Mouse (Mus musculus) adrenal gland, adult 18-20 months (tissue): ENCODE data around the gene Mfap5. TPM values are rescaled to one million over a fixed set of nuclear protein-coding genes. Genes with fewer than 3 reads are reported as not detected.
"Not testable (repeated sequence)": the region's sequence is repeated elsewhere in the genome, so short reads cannot be mapped to it uniquely, and the experiment has no call there.

Experiments
- DNase-seq, 2 experiments: peaks; one replicate each; pipeline ENCODE4 v3.0.0; 2021 to 2022; ENCODE audit warnings: low spot score in 2 of 2
- total RNA-seq, 2 experiments: library from RNA; stranded (reverse); gene quantifications; 1 replicate in 1 of 2; 2 replicates in 1 of 2; pipeline ENCODE4 v1.2.3; 2021

Mfap5 gene
- total RNA-seq, 2 experiments from 2014 or later = 8.4 to 33.6 TPM

DNA sequence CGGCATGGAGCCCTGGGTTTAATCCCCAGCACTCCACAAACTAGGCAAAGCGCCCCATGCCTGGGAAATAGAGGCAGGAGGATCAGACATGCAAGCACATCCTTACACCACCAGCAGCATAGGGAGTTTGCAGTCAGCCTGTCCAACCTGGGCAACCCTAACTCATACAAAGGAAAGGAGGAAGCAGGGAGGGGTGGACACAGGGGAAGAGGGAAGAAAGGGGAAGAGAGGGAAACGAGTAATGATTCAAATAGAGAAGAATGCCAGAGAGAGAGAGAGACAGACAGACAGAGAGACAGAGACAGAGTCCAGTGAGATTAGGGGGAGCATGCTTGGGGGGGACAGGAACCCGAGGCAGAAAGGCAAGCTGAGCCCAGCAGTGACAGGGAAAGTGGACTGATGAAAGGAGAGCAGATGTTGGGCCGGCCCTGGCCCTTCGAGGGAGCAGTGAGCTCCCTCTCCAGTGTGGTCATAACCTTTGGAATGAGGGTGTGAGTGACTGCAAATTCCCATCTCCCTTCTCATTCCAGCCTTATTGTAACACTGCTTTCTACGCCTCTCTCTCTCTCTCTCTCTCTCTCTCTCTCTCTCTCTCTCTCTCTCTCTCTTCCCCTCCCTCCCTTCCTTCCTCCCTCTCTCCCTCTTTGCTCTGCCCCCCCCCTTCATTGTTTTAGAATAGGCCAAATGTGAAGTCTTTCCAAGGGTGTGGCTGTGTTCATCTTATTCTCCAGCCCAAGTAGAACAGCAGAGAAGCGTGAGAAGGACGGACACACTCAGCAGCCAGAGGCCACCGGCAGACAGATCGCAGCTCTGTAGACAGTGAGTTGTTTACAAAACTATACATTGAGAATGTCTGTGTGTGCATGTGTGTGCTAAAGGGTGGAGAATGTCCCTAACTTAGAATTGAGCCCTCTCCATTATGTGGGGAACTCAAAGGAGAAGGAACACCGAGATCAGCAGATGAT is 7.6 kb downstream of the Mfap5 start:
- no peak for DNase-seq

GRCm38 (mm10) chr6:122514312-122514711 is 8.7 kb downstream of the Mfap5 start:
- no peak for DNase-seq

DNA sequence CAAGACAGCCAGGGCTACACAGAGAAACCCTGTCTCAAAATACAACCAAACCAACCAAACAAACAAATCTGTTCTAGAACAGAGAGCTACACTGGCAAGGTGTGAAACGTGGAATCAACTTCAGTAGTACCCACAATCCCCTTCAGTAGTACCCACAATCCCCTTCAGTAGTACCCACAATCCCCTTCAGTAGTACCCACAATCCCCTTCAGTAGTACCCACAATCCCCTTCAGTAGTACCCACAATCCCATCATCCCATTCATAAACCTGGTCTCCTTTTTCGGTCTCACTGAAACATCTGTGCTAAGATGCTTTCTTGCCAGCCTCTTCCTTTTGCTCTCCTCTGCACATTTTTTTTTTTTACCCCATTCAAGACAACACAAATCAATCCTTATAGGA is 10.1 kb downstream of the Mfap5 start:
- DNase-seq = not testable (repeated sequence)

DNA sequence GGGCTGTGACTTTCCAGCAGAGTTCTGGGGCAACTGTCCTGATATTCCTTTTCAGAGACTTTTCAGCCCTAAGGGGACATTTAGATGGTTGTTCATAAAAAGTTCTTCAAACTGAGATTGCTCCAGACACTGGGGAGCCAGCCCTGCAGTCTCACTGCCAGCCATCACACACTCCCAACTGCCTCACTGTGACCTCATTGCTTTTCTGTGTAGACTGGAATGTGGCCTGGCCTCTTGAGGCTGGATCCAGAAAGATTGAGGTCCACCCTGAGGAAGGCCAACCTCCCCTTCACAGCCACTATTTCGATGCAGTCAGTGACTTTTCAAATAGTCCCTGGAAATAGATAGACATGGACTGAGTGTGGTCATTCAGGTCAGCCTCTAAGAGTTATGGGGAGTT is 12.0 kb downstream of the Mfap5 start:
- DNase-seq = no peak

GRCm38 (mm10) chr6:122519384-122519783 is 13.7 kb downstream of the Mfap5 start:
- DNase-seq = no peak

DNA sequence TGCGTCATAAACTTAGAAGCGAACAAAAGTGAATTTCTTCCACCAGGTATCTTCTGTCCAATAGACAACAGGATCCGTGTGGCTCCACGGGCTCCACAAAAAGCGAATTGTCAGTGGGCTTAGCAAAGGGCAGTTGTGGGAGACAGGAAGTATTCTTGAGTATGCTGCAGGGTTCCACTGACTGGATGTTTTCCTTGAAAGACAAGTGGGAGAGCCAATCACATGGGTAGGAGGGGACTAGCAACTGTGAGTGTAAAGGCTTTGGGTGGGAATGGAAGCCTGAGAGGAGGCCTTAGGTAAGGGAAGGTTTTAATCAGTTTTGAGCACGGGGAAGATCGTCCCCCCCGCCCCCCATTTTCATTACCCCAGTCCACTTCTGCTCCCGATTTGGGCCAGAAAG is 16.9 kb downstream of the Mfap5 start:
- DNase-seq = no peak

DNA sequence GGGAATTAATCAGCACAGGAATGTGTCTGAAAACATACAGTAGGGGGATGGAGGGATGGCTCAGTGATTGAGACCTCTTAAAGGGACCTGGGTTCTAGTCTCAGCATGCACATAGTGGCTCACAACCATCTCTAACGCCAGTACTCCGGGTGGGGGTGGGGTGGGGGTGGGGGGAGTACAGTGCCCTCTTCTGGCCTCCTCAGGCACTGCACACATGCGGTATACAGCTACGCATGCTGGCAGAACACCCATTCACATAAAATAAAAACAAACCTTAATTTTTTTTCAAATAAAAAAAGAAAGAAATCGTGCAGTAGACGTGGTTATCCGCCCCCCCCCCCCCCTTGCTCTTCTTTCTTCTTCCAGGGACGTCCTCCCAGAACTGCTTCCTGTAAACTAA is 17.6 kb downstream of the Mfap5 start:
- no peak for DNase-seq

GRCm38 (mm10) chr6:122527596-122527995 is 22.0 kb downstream of the Mfap5 start:
- DNase-seq = no peak

DNA sequence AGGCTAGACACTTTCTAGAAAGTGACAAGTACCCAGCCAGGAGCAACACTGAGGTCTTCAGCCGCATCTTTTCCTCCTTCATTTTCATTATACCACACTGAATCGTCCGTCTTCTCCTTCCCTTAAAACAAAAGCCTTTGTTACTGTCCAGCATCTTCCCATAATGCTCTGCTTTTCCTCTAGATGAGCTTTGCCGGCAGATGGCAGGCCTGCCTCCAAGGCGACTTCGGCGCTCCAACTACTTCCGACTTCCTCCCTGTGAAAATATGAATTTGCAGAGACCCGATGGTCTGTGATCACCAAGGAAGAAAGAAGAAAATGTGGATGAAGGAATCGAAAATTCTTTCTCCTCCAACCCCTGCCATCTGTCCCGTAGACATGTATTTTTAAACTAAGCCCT is 22.5 kb downstream of the Mfap5 start:
- no peak for DNase-seq

GRCm38 (mm10) chr6:122531466-122532174 is 26.0 kb downstream of the Mfap5 start:
- DNase-seq = no peak

- no peak for DNase-seq
These were observed 27.2 kb downstream of the Mfap5 start for GRCm38 (mm10) chr6:122532883-122533302.

GRCm38 (mm10) chr6:122534032-122534431 is 28.4 kb downstream of the Mfap5 start:
- DNase-seq = no peak

GRCm38 (mm10) chr6:122539564-122539963 is 33.9 kb downstream of the Mfap5 start:
- no peak for DNase-seq

DNA sequence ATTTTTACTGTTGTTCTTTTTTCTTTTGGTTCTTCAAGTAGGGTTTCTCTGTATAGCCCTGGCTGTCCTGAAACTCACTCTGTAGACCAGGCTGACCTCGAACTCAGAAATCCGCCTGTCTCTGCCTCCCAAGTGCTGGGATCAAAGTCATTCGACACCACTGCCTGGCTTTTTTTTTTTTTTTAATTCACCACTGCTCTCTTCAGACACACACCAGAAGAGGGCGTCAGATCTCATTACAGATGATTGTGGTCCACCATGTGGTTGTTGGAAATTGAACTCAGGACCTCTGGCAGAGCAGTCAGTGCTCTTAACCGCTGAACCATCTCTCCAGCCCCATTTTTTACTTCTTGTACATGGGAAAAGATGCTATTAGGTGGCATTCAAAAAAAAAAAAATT is 36.8 kb downstream of the Mfap5 start:
- DNase-seq = not testable (repeated sequence)

- DNase-seq = no peak
These were observed 37.9 kb downstream of the Mfap5 start for GRCm38 (mm10) chr6:122543574-122543973.

- no peak for DNase-seq
These were observed 39.0 kb downstream of the Mfap5 start for GRCm38 (mm10) chr6:122544672-122545071.

DNA sequence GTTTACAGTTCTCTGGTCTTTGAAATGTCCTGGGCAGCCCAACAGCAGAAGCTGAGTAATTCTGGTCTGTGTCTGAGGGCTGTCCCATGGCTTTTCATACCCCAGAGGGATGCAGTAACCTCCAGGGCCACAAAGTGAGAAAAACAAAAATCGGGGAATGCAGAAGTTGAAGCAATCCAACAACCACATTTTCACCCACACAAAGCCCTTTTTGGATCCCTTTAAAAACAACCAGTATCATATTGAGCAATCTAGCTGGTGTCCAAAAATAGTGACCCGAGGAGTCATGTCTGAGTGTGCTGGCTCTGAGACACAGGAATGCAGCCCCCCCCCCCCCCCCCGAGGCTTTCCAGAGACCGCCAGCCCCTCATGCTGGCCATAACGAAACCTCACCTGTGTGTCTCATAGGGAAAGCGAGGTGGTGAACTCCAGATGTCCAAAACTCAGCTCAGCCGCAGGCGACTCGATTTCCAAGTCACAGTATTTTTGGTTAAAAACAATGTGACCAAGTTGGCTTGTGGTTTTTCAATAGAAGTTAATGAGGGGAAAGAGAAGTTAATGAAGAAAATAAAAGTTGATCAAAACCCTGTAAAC is 39.7 kb downstream of the Mfap5 start:
- no peak for DNase-seq

- no peak for DNase-seq
These were observed 40.3 kb downstream of the Mfap5 start for GRCm38 (mm10) chr6:122545948-122546347.

DNA sequence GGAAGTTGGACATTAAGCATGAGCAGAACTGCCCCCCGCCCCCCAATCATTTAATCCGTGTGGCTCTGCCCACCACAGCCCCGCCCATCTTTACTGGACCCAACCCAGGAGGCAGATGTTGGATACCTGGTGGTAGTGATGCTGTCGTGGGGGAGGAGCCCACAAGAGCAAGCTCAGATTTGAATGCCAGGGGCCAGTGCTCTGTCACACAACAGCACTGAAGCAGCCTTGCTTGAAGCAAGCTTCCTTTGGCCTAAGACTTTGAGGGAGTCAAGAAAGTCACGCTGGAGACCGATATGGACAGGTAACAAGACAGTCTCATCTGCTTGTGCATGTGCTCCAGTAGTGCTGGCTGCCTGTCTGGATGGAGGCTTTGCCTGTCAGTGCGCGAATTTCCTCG is 48.0 kb downstream of the Mfap5 start, which contains the start of gene Aicda:
Gene Aicda, plus strand, starts transcription at position 196 of the 400 bp plus-strand sequence.
- no peak for DNase-seq

DNA sequence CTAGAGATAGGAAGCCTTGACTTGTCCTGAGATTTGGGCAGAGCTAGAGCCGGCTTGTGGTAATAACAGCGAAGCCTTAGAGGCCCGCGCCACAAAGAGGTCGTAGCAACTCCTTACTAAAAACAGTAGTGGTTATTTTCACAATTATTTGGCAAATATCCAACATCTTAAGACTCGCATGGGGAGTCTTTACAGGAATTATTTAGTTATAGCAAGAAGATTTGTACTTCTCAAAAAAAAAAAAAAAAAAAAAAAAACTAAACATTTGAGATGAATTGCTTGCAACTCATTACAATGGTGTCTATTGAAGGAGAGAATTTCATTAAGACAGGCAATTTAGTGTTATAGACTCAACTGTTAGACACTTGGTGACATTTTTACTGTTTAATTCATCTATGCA is 48.5 kb downstream of the Mfap5 start:
- DNase-seq = no peak

DNA sequence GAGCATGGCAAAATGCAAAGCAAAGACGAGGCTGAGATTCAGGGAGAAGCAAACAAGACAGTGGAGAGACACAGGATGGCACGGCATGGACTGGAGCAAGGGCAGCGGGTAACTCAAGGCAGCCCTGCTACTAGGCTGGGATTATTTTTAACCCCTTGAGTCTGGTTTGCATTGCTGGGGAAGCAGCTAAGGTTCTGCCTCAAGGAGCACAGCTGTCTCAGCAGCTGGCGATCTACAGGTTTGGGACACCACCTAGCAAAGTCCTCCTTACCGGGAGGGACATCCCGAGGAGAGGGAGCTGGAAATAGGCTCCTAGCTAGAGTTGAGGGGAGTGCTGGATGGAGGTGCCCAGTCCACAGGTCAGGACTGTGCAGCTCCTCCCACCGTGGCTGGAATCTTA is 49.6 kb downstream of the Mfap5 start:
- DNase-seq = no peak
